Mouse (Mus musculus): ENCODE results near the gene Garem2. TPM values are rescaled to one million over a fixed set of nuclear protein-coding genes. Genes with fewer than 3 reads are reported as not detected.
"Not testable (repeated sequence)": the region's sequence is repeated elsewhere in the genome, so short reads cannot be mapped to it uniquely, and the experiment has no call there.

Garem2 gene
- under 1 TPM; 0.17 to 0.19 TPM for total RNA-seq (2021)
- long read RNA-seq, experiment 1 = 0 reads
- long read RNA-seq, experiment 2 = 0 reads

DNA sequence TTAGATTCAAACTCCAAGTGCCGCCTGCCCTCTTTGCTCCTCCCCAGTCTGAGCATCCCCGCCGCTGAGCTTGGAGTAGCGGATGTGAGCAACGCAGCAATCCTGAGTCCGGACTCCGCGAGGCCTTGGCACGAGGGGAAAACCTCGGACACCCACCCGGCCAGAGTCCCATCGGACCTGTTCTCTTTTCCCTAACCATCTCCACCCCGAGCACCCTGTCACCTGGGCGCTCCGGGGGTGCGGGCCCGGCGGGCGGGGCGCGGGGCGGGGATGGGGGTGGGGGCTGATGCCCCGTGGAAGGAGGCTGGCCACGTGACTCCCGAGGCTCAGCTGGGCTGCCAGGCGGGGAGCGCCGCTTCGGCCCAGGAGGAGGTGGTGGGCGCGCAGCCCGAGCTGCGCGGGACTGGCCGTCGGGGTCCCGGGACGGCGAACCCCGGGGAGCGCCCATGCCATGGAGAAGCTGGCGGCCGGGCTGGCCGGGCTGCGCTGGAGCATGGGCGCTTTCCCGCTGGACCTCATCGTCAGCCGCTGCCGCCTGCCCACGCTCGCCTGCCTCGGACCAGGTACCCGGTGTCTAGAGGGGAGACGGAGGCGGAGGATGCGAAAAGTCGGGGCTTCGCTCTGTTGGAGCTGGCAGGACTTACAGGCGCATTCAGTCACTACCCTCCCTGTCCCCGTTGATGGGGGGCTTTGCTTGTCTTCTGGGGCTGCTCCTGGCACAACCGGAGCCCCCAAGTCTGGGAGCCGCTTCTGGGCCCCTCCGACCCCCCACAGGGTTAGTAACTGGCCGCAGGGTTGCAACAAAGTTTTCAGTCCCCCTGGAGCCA is at the start of gene Garem2:
Gene Garem2 (plus strand): TSS at position 321 of the 827 bp plus-strand sequence.
- intact Hi-C loops (cut with DNase I) = loop anchor here (10.0 kb wide), 1 partner anchor 710 kb away; no protein-coding TSS in a partner anchor
- peak in 1 of 2 experiments; percentile 19 for DNase-seq

DNA sequence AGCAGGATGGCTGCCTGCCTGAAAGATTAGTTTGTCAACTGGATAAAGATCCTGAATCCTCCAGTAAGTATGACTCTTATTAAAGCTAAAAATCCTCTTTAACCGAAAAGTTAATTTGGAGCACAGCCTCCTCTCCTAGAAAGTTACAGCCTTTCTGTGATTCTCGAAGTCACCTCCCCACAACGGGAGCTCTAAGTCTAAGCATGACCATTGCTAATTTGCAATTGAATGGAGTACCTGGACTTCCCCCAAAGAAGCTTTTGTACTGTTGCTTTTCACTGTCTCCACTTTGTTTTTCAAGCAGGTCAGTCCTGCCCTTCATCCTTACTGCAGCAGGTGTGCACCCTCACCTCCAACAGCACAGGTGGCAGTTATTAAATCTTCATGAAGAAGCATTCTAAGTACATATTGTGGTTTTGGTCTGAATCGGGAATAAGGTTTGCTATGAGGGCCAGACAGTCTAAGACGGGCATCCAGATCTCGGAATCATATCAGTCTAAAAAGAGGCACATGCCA is 46.7 kb upstream of the Garem2 start:
- intact Hi-C loops (cut with DNase I) = no loop called here
- no peak for DNase-seq

DNA sequence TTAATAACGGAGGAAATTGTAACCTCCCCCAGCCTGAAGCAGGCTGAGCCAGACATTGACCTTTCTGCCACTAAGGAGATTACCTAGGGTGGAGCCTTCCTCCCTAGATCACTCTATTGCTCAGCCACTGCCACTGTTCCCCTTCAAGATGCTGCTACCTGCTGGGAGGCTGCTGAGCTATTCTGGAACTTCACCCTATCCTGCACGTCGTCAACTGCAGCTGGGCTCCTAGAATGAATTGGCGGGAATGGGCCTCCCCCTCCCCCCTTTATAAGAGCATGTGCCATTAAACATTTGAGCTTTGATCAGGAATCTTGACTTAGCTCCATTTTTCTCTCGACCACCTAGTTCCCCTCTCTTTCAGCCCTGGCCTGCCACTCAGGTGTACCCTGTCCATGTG is 45.4 kb upstream of the Garem2 start:
- DNase-seq; intact Hi-C loops (cut with DNase I): not testable (repeated sequence)

DNA sequence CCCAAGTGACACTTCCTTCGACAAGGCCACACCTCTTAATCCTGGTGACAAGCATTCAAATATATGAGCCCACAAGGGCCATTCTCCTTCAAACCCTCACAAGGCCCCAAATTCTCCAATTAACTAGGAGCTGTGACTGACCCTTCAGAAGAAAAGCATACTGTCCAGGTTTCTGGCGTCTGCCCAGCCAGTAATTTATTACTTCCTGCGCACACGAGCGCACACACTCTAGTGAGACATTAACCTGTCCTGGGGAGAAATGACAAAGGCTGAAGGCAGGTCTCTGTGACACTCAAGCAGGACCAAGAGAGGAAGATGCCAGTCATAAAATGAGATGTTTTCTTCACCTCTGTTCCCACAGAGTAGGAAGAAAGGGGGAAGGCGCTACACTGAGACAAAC is 37.2 kb upstream of the Garem2 start:
- intact Hi-C loops (cut with DNase I) = no loop called here
- no peak for DNase-seq

DNA sequence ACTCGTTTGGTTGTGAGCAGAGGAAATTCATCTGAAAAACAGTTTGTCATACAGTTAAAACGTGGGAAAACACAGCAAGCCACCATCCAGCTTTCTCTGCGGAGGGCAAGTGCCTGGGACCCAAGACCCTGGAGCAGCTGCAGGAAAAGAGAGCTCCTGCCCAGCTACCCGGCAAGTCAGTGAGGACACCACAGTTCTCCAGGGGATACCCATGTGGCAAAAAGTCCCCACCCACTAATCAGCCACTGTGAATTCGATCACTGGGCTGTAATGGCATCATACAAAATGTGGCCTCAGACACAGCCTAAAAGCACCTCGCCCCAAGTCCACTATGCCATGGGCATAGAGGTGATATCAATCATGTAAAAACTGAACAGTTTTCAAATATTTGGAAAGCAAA is 33.3 kb upstream of the Garem2 start:
- intact Hi-C loops (cut with DNase I) = no loop called here
- no peak for DNase-seq

DNA sequence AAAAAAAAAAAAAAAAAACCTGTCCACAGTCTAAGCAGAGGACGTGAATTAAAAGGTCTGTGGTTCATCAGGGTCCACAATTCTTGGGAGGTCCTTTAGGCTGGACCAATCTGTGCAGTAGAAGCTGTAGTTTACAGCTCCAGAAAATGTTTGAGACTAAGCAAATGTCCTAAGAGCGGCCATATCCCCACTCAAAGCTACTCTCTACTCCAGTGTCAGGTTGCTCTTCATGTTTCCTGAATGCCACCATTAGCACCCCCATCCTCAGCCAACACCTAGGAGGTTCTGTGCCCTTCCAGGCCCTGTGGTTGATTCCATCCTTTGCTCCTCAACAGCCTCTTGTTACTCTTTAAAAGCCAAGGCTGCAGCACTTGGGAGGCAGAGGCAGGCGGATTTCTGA is 32.6 kb upstream of the Garem2 start:
- intact Hi-C loops (cut with DNase I) = no loop called here
- no peak for DNase-seq

DNA sequence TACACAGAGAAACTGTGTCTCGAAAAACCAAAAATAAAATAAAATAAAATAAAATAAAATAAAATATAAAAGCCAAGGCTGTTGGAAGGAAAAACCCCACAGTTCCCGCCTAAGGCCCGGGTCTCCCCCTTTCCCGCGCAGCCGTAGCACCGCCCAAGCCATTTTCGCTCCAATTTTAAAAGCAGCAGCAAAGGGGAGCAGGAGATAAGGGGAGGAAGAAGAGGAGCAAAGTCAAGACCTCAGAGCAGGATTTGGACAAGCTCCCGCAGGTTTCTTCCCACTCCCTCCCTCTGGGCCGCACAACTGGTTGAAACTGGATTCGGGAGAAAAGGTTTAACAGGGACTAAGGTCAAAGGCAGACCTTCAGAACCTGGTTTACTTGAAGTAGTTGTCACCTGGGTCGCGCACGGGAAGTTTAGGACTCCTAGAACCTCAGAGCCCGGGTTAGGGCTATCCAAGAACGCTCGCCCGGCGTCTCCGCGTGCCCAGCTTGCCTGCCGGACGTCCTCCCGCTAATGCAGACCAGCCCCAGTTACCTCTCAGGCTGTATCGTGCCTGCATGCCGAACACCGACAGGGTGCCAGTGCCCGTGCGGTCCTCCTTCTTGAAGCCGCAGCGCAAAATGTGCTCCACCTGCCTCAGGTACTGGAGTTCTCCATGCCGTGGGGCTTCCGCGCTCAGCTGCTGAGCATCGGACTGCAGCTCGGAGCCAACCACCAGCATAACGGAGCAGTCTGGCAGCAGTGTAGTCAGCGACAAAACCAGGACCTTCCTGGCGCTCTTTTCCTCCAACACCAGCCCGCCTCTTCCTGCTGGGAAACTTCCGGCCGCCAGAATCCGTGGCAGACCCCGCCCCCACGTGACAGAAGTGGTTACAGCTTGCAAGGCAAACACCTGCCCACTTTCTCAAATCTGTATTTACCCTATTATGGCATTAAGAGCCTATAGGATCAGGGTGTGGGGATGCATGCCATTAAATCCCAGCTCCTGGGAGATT is 31.8 kb upstream of the Garem2 start, which contains the start of gene Tyms:
Gene Tyms (minus strand): TSS at position 793 of the 997 bp plus-strand sequence.
- peak; percentile 73 to 84 for DNase-seq
- intact Hi-C loops (cut with DNase I) = no loop called here

DNA sequence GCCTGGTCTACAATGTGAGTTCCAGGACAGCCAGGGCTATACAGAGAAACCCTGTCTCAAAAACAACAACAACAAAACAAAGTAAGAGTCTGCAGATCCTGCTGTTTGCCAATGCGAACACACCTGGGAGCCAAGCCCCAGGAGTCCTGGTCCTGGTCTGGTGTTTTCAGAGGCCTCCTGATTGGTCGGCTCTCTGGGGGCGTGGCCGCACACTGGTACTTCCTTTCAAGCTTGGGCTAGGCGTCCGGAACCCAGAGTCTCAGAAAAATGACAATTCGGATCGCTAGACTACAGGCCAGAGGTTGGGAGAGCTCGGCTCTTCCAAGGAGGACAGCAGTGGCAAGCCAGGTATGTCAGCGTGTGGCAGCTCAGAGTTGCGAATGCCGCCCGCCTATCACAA is 12.3 kb upstream of the Garem2 start:
- no peak for DNase-seq
- intact Hi-C loops (cut with DNase I) = loop anchor here (5.0 kb wide), 1 partner anchor 265 kb away; no protein-coding TSS in a partner anchor

DNA sequence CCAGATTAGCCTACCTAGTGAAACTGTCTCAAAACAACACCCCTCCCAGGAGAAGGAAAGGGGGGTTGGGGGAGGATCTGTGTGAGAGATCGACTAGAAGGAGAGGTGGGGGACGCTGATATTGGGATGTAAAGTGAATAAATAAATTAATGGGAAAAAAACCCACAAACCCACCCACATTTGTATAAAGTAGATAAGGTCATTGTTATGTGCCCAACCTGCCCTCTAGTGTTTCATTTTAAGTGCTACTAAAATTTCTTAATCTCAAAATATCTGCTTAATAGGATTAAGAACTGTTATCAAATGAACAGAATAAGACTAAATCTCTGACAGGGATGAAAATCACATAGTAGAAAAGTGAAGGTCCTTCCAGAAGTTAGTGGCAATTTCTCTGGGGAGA is 10.6 kb upstream of the Garem2 start:
- no peak for DNase-seq
- intact Hi-C loops (cut with DNase I) = loop anchor here (5.0 kb wide), 1 partner anchor 267 kb away; no protein-coding TSS in a partner anchor

DNA sequence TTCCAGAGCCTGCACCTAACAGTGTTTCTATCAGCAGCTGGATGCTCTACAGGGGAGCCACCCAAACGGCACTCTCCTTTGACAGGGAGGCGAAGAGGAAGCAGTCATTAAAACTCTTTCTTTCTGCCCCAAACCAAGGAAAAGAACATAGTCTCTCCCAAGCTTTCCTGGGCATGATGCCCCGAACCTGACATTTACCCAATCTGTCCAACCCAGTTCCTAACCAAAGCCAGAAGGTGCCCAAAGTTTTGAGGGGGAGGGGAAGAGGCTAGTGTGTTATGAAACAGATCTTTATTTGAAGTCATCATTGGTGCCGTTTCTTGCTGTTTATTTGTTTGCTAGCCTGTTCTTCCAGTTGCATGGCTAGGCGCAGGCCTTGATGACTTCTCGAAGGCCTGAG is 9.2 kb upstream of the Garem2 start:
- DNase-seq = no peak
- intact Hi-C loops (cut with DNase I) = no loop called here

DNA sequence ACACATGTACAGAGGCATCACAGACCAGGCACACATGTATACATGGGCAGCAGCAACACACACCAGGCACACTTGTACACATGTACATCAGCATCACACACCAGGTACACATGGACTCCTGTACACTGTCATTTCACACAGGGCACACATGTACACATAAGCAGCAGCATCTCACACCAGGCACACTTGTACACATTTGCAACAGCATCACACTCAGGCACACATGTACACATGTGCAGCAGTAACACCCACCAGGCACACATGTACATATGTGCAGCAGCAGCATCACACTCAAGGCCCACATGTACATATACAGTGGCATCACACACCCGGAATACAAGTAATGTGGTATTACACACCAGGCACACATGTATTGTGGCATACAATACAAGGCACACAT is 6.7 kb upstream of the Garem2 start:
- no peak for DNase-seq
- intact Hi-C loops (cut with DNase I) = no loop called here

DNA sequence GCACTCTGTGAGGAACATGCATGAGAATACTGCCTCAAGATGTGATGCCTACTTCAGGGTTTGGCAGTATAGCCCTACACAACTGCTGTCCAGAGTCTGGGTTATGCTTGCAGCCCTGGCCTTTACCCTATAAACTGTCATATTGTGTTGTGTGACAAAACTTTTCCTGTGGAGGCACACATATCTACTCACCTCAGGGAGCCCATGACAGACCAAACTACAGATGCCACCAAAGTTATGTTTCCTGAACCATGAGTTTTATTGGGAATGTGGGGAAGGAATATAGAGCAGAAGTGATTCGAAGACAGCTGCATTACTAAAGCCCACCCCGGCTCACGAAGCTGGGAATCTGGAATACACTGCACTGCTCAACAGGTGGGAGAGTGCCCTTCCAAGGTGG is 1.6 kb upstream of the Garem2 start:
- no peak for DNase-seq
- intact Hi-C loops (cut with DNase I) = loop anchor here (10.0 kb wide), 1 partner anchor 709 kb away; no protein-coding TSS in a partner anchor

DNA sequence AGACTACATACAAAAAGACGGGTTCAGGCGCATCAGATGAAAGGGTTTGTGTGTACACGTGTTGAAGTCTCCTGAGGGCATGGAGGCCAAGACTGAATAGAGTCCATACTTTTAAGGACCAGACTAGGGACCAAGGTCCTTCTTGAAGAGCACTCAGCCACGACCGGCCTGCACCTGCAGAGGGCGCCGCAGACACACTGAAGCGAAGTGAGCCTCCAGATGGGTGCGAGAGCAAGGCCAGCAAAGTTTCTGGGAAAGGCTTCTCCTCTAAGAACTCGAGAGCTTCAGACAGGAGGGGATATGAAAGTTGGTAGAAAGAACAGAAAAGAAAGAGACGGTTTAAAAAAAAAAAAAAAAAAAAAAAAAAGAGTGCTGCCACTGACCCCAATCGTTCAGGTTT is 622 bp upstream of the Garem2 start:
- intact Hi-C loops (cut with DNase I) = loop anchor here (10.0 kb wide), 1 partner anchor 710 kb away; no protein-coding TSS in a partner anchor
- peak; percentile 62 to 70 for DNase-seq

DNA sequence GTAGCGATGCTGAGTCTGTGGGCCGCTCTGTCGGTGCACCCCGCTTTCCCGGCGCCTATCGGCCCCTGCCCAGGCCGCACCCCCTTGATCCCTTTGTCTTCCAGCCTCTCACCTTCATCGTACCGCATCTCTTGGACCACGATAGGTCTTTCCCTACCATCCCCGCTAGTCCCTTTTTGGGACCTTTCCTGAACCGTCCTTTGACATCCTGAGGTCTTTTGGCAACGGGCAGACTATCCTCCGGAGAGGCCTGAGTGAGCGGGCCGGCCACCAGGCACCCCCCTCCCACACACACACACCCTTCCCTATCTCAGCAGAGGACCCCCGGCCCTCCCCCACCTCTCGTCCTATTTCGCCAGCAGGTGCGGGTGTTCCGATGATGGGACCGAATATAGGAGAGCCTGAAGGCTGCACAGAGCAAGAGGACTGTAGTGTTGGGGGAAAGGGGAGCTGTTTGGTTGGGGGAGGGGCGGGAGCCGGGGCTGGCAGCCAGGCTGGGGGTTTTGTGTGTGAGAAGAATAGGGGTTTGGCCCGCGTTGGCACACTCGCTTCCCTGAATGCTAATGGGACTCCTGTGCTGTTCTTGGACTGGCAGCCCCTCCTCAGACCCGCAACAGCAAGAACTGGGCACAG is 823 bp downstream of the Garem2 start, which contains the start of gene 3110082J24Rik:
Gene 3110082J24Rik (minus strand): TSS at position 419 of the 633 bp plus-strand sequence.
- intact Hi-C loops (cut with DNase I) = loop anchor here (10.0 kb wide), 1 partner anchor 711 kb away; no protein-coding TSS in a partner anchor
- DNase-seq = no peak

DNA sequence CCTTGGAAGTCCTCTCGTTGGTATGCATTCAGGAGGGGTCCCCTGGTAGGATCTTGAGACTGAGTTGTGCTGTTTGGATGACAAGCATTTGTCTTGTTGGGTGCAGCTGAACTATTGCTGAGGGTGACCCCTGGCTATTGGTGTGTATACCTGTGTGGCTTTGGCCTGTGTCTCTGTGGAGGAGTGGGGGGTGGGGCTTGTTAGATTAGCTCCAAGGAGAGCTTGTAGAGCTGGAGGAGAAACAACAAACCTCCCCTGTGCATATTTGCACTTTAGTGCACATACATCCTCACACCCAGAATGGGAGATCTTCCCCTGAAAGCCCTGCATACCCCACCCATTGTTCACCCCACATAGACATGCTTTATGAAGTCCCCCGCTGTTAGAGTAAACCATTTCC is 1.8 kb downstream of the Garem2 start:
- DNase-seq = no peak
- intact Hi-C loops (cut with DNase I) = loop anchor here (10.0 kb wide), 1 partner anchor 712 kb away; no protein-coding TSS in a partner anchor

DNA sequence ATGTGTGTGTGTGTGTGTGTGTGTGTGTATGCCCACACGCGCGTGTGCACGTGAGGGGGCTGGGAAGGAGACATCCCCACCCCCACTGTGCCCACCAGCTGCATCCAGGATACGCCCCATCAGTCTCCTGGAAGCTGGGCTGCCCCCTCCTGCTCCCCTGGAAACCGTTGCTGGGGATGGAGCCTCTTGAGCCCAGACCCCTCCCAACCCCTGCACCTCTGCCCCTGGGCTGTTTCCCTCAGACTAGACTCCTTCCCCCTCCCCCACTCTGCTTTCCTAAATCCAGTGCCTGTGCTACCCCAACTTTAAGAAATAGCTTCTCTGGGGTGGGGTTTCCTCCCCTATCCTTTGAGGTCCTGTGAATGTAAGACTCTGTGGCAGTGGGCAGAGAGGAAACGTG is 2.2 kb downstream of the Garem2 start:
- intact Hi-C loops (cut with DNase I) = loop anchor here (10.0 kb wide), 1 partner anchor 712 kb away; no protein-coding TSS in a partner anchor
- no peak for DNase-seq

DNA sequence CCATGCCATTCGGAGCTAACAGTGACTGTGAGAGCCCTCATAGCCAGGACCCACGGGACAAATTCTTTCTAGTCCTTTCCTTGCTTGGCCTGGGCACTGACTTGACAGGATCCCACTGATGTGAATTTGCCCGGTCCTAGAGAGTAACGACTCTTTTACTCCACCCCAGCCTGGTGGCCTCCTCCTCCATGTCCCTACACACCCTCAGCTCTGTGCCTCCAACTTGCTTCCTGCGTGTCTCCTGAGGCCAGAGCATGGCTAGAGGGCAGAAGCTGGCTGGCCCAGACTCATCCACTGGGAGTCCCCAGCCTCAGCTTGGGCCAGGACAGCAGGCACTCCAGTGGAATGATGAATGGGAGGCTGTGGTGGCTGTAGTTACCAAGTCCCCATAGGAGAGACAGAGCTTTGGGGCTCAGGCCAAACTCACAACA is 2.7 kb downstream of the Garem2 start:
- intact Hi-C loops (cut with DNase I) = loop anchor here (10.0 kb wide), 1 partner anchor 713 kb away; no protein-coding TSS in a partner anchor
- DNase-seq = no peak

DNA sequence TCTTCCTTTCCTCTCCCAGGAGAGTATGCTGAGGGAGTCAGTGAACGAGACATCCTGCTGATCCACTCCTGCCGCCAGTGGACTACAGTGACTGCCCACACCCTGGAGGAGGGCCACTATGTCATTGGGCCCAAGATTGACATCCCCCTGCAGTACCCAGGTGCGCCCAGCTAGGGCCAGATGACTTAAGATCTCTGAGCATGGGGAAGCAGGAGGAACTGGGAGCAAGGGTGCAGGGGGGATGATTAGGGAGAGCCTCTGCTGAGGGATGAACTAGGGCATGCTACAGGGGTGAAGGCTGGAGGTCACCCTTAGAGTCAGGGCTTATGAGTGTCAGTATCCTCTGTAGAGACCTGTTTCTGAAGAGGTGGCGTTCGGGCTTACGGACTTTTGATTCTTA is 3.3 kb downstream of the Garem2 start:
- intact Hi-C loops (cut with DNase I) = loop anchor here (10.0 kb wide), 1 partner anchor 713 kb away; no protein-coding TSS in a partner anchor
- no peak for DNase-seq

DNA sequence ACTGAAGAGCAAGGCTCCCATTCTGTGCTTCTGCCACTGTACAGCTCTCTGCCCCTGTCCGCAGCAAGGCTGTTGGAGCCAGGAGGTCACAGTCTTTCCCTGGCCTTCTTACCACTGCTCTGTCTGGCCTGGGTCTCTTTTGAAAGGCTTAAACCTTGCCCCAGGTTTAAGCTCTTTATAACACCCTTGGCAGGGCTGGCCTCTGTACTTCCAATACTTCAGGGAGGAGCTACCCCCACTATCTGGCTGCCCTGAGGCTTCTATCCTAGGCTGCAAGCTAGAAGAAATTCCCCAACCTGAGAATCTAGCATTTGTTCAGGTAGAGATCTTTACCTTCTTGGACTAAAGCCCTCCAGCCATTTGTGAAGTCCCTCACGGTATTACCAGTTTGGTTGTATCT is 4.9 kb downstream of the Garem2 start:
- intact Hi-C loops (cut with DNase I) = loop anchor here (5.0 to 10.0 kb wide), 2 partner anchors 283 to 715 kb away; no protein-coding TSS in a partner anchor
- DNase-seq = no peak

All from heart, postnatal 14 days (tissue).